ENCODE assay signal across 16 mouse cellular contexts in genomic region chr4:97821556-97822251, GRCm38 (mm10). TPM values are rescaled to one million over a fixed set of nuclear protein-coding genes. Genes with fewer than 3 reads are reported as not detected.
"Had no signal": no experiment of that assay in that cellular context is flagged by ENCODE, and none has a peak within 500 bp of the region (broad histone marks: within the 10 kb centered on the region; RNA-seq: fewer than 3 reads in every experiment).

No protein-coding gene starts in this region.

- H3K36me3 ChIP-seq: limb, embryonic 13.5 days; liver, embryonic 13.5 days; midbrain, embryonic 10.5 days had no signal

- H3K9ac ChIP-seq: limb, embryonic 13.5 days; liver, embryonic 13.5 days; lung, embryonic 14.5 days had no signal

- H3K27ac ChIP-seq: limb, embryonic 13.5 days; liver, embryonic 13.5 days; macrophage; midbrain, embryonic 10.5 days had no signal

- H3K27me3 ChIP-seq: limb, embryonic 13.5 days; liver, embryonic 13.5 days had no signal

- H3K4me1 ChIP-seq: liver, embryonic 13.5 days; megakaryocyte, embryonic 14.5 days had no signal

- ATAC-seq: lung, postnatal 0 days had no signal

- DNase-seq: kidney, postnatal 14 days; kidney, postnatal 4 days; left cerebral cortex, postnatal 4 days; liver; liver, embryonic 13.5 days; lung, embryonic 14.5 days; midbrain, embryonic 14.5 days; thymus, adult 18-20 months; thymus, postnatal 36 days had no signal

- H3K4me2 ChIP-seq: limb, embryonic 13.5 days; liver, embryonic 13.5 days; lung, embryonic 14.5 days had no signal

- H3K4me3 ChIP-seq: limb, embryonic 13.5 days; liver, embryonic 13.5 days; megakaryocyte, embryonic 14.5 days; midbrain, embryonic 10.5 days had no signal

- H3K9me3 ChIP-seq: limb, embryonic 13.5 days; liver, embryonic 13.5 days; megakaryocyte, embryonic 14.5 days; midbrain, embryonic 10.5 days had no signal

RNA-seq across cellular contexts. Expression of gene E130114P18Rik, which starts 43.8 kb away (rescaled TPM):
- polyA plus RNA-seq: macrophage; small intestine, adult 2 months; spleen, adult 2 months had no signal
